Mouse (Mus musculus) erythroblast, embryonic 14.5 days (primary cell): ENCODE measurements around the gene Cops9. TPM values are rescaled to one million over a fixed set of nuclear protein-coding genes. Genes with fewer than 3 reads are reported as not detected.

Experiments
- H3K27me3 ChIP-seq: 2 replicates; pipeline ENCODE4 v1.6.1; 2012; ENCODE audit warnings: inconsistent platforms; ENCODE audit not compliant: control insufficient read depth
- H3K36me3 ChIP-seq: 2 replicates; pipeline ENCODE4 v1.6.1; 2012; ENCODE audit warnings: mild to moderate bottlenecking, inconsistent platforms; ENCODE audit not compliant: control insufficient read depth
- H3K4me1 ChIP-seq: 2 replicates; pipeline ENCODE4 v1.6.1; 2012; ENCODE audit warnings: inconsistent platforms; ENCODE audit not compliant: control insufficient read depth
- H3K4me3 ChIP-seq: replicated peaks from 2 replicates; pipeline ENCODE3; 2012; ENCODE audit warnings: moderate library complexity, mild to moderate bottlenecking, inconsistent platforms
- H3K9me3 ChIP-seq: 2 replicates; pipeline ENCODE4 v1.6.1; 2012; ENCODE audit warnings: low read length, inconsistent platforms, mixed read lengths; ENCODE audit not compliant: control insufficient read depth
- GATA1 ChIP-seq: IDR thresholded peaks from 2 replicates; pipeline ENCODE4 v1.6.1; 2012; ENCODE audit warnings: low read length, inconsistent platforms, mixed read lengths
- TAL1 ChIP-seq: IDR thresholded peaks from 3 replicates; pipeline ENCODE4 v1.6.1; 2012; ENCODE audit warnings: low read length, inconsistent platforms, mixed read lengths
- polyA plus RNA-seq: library from polyadenylated mRNA; stranded (reverse); fragments of >175 nt; gene quantifications from 2 replicates; pipeline ENCODE4 v1.2.3, GENCODE M21; 2012

Gene Cops9
- polyA plus RNA-seq, 1 experiment = 9.4 TPM

DNA sequence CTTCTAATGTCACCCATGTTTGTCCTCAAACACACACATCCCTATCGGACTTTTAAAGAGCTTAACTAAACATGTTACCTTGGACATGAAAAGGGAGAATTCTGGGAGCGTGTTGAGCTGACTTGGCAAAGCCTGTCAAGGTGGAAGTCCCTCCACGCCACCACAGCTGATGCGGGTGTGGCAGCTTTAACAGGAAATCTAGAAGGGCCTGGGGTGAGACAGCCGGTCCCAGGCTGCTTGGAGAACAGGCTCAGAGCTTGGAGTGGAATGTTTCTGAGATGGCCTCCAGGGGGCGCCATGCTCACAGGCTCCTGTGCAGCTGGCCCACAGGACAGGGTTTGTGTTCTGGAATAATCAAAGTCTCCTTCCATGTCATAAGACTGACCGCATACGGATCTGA lies 6.9 kb upstream of the Cops9 start, which contains the start of gene Otos:
TSS of gene Otos (minus strand) at position 169 of the 400 bp plus-strand sequence.
- no peak for TF ChIP-seq GATA1
- TF ChIP-seq TAL1 = no peak
- H3K36me3 ChIP-seq = no peaks in the 10 kb centered on the region
- no peaks in the 10 kb centered on the region for H3K27me3 ChIP-seq
- peaks cover 6% of the 10 kb centered on the region for H3K4me1 ChIP-seq
- no peak within 1 kb of the TSS for H3K4me3 ChIP-seq
- no peaks in the 10 kb centered on the region for H3K9me3 ChIP-seq

GRCm38 (mm10) chr1:92648197-92648596 lies 6.4 kb upstream of the Cops9 start:
- H3K27me3 ChIP-seq = no peaks in the 10 kb centered on the region
- peaks cover 7% of the 10 kb centered on the region for H3K4me1 ChIP-seq
- TF ChIP-seq GATA1 (no peak), TAL1 (no peak)
- H3K36me3 ChIP-seq = no peaks in the 10 kb centered on the region
- no peak overlapping the region for H3K4me3 ChIP-seq
- no peaks in the 10 kb centered on the region for H3K9me3 ChIP-seq

DNA sequence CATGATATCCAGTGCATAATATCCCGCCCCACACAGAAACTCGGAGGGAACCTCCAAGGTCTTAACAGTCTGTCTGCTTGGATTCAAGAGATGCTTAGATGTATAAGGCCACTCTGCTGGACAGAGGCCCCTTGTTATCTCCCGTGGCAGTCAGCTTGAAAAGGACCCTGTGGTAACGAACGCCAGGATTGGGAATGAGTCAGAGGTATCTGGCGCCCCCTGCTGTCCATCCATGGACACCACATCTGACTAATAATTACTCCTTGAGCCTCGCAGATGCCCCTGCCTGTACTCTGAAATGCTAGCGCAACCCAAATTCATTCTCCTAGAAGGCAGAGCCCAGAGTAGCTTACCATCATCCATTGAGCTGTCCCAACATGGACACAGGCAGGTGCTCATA lies 6.0 kb upstream of the Cops9 start:
- Histone ChIP-seq H3K4me1 (peaks cover 7% of the 10 kb centered on the region), H3K36me3 (no peaks in the 10 kb centered on the region), H3K4me3 (no peak overlapping the region), H3K27me3 (no peaks in the 10 kb centered on the region), H3K9me3 (no peaks in the 10 kb centered on the region)
- TF ChIP-seq GATA1 (no peak), TAL1 (no peak)

- H3K36me3 ChIP-seq = no peaks in the 10 kb centered on the region
- TF ChIP-seq TAL1 (no peak), GATA1 (no peak)
- no peaks in the 10 kb centered on the region for H3K9me3 ChIP-seq
- no peaks in the 10 kb centered on the region for H3K27me3 ChIP-seq
- H3K4me3 ChIP-seq = no peak overlapping the region
- peaks cover 11% of the 10 kb centered on the region for H3K4me1 ChIP-seq
Observed at GRCm38 (mm10) chr1:92647026-92647425, 5.2 kb upstream of the Cops9 start.

DNA sequence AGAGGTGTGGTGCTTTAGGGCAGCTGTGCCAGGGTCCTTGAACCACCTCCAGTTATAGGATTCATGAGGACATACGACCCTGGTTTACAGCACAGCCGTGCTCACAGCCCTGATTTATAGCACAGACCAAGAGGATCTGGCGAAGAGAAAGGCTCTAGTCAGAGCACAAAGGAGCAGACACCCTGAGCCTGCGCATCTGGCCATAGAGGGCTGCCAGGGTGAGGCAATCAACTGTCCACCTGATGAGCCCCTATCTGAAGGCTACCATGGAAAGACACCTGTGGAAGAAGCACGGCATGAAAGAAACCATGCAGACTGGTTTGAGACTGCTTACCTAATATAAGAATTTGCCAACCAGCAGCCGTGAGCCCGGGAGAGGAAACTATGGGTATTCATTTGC lies 4.8 kb upstream of the Cops9 start:
- no peaks in the 10 kb centered on the region for H3K36me3 ChIP-seq
- peaks cover 14% of the 10 kb centered on the region for H3K4me1 ChIP-seq
- H3K9me3 ChIP-seq = no peaks in the 10 kb centered on the region
- H3K27me3 ChIP-seq = no peaks in the 10 kb centered on the region
- TF ChIP-seq TAL1 (no peak), GATA1 (no peak)
- no peak overlapping the region for H3K4me3 ChIP-seq

DNA sequence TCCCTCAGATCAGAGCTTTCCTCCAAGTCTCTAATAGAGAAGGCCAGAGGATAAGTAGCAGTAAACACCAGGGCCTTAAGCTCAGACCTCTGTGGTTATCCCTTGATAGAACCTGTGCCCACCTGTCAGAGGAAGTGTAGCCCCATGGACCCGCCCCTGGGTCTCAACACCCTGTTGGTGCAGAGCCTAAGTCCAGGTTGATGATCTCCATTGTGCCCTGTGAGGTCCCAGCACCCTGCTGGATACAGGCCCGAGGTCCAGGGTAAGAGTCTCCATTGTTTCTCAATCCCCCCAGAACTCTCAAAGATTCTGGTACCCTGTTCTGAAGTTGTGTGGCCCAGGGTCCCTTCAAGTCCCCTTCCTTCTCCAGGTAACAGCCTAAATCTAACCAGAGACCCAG lies 4.3 kb upstream of the Cops9 start:
- Histone ChIP-seq H3K4me1 (peaks cover 19% of the 10 kb centered on the region), H3K36me3 (no peaks in the 10 kb centered on the region), H3K27me3 (no peaks in the 10 kb centered on the region), H3K4me3 (no peak overlapping the region), H3K9me3 (no peaks in the 10 kb centered on the region)
- no peak for TF ChIP-seq TAL1
- no peak for TF ChIP-seq GATA1

DNA sequence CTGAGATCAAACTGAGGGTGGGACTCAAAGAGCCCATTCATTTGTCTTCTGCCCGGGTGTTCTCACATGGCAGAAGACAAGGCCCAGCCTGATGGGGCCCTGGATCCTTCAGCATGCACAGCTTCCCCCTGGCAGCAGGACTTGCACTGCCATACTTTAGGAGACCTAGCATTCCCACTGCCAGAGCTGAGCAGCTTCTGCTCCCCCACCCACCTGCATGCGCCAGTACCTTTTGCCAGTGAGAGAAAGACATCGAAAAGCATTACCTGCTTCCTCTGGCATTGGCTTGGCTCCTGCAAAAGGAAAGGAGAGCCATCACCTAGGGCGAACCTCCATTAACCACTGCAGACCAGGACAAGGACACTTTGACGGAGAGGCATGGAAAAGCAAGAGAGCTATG lies 3.1 kb upstream of the Cops9 start:
- TF ChIP-seq GATA1 (no peak), TAL1 (no peak)
- Histone ChIP-seq H3K4me1 (peaks cover 31% of the 10 kb centered on the region), H3K36me3 (no peaks in the 10 kb centered on the region), H3K9me3 (no peaks in the 10 kb centered on the region), H3K4me3 (no peak overlapping the region), H3K27me3 (no peaks in the 10 kb centered on the region)

GRCm38 (mm10) chr1:92643691-92644090 lies 1.9 kb upstream of the Cops9 start:
- Histone ChIP-seq H3K36me3 (peaks cover 12% of the 10 kb centered on the region), H3K4me1 (peaks cover 32% of the 10 kb centered on the region), H3K4me3 (no peak overlapping the region), H3K27me3 (no peaks in the 10 kb centered on the region), H3K9me3 (no peaks in the 10 kb centered on the region)
- TF ChIP-seq GATA1 (no peak), TAL1 (no peak)

- H3K4me1 ChIP-seq = peaks cover 27% of the 10 kb centered on the region
Observed at GRCm38 (mm10) chr1:92640393-92640792, 1.4 kb downstream of the Cops9 start.

DNA sequence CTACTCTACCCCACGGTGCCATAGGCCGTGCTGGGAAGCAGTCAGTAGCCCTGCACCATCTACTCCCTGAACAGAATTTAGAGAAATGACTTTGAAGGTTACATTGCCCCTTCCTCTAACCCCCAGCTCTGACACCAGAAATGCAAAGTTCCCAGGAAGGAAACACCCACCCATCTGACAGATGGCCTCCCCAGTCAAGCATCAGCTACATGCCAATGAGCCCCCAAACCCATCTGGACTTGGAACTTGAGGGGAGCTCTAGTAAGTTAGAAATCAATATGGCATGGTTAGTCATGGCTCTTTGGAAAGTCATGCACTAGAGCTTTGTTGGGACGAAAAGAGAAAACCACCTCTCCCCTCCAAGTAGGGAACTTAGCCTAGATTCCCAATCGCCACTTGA lies 3.0 kb downstream of the Cops9 start:
- no peak for TF ChIP-seq GATA1
- no peak for TF ChIP-seq TAL1
- no peak overlapping the region for H3K4me3 ChIP-seq
- peaks cover 26% of the 10 kb centered on the region for H3K4me1 ChIP-seq
- no peaks in the 10 kb centered on the region for H3K9me3 ChIP-seq
- H3K27me3 ChIP-seq = no peaks in the 10 kb centered on the region
- peaks cover 43% of the 10 kb centered on the region for H3K36me3 ChIP-seq

More at GRCm38 (mm10) chr1:92640393-92640792, 1.4 kb downstream of the Cops9 start:
- Histone ChIP-seq H3K4me3 (peak overlapping the region; percentile 76), H3K36me3 (peaks cover 43% of the 10 kb centered on the region), H3K9me3 (no peaks in the 10 kb centered on the region), H3K27me3 (no peaks in the 10 kb centered on the region)
- TF ChIP-seq TAL1 (no peak), GATA1 (no peak)
